Mouse (Mus musculus) kidney, embryonic 16.5 days (tissue): ENCODE results near the gene Tmem50a. TPM values are rescaled to one million over a fixed set of nuclear protein-coding genes. Genes with fewer than 3 reads are reported as not detected.

ENCODE experiments used
- ATAC-seq: fragments of 200-750 bp; cut with Nextera tagmentation; 2 replicates; pipeline ENCODE4 v1.8.0; 2017; ENCODE audit warnings: moderate TSS enrichment; ENCODE audit not compliant: low FRiP score, low TSS enrichment
- H3K27ac ChIP-seq: fragments of 300-500 bp; sonication (generic); 2 replicates; pipeline ENCODE4 v1.5.1; 2014; ENCODE audit warnings: low read length
- H3K27me3 ChIP-seq: fragments of 300-500 bp; sonication (generic); 2 replicates; pipeline ENCODE4 v1.6.1; 2014; ENCODE audit warnings: low read length, control low read depth, mixed read lengths; ENCODE audit not compliant: insufficient read depth
- H3K36me3 ChIP-seq: fragments of 300-500 bp; sonication (generic); 2 replicates; pipeline ENCODE4 v1.6.1; 2014; ENCODE audit warnings: low read length, control low read depth, mixed read lengths; ENCODE audit not compliant: insufficient read depth
- H3K4me1 ChIP-seq: fragments of 300-500 bp; sonication (generic); 2 replicates; pipeline ENCODE4 v1.6.1; 2014; ENCODE audit warnings: low read length, control low read depth, mixed read lengths; ENCODE audit not compliant: insufficient read depth
- H3K4me2 ChIP-seq: fragments of 300-500 bp; sonication (generic); replicated peaks from 2 replicates; pipeline ENCODE4 v1.6.1; 2014; ENCODE audit warnings: low read depth, low read length
- H3K4me3 ChIP-seq: fragments of 300-500 bp; sonication (generic); 2 replicates; pipeline ENCODE4 v1.5.1; 2014; ENCODE audit warnings: mild to moderate bottlenecking, low read length
- H3K9ac ChIP-seq: fragments of 300-500 bp; sonication (generic); replicated peaks from 2 replicates; pipeline ENCODE4 v1.6.1; 2014; ENCODE audit warnings: low read length
- H3K9me3 ChIP-seq: fragments of 300-500 bp; sonication (generic); 2 replicates; pipeline ENCODE4 v1.6.1; 2016; ENCODE audit warnings: low read length, control low read depth
- WGBS: fragments of 180-500 bp; shearing (Covaris S2); extraction: QIAGEN DNeasy Blood & Tissue Kit; methylation state at CpG from one replicate; pipeline ENCODE4 v1.1.7; 2014; 5-methylcytosine and 5-hydroxymethylcytosine counted together
- polyA plus RNA-seq: library from polyadenylated mRNA; unstranded; fragments of >200 nt; fragmentation: Nextera tagmentation; extraction: Ambion mirVana; gene quantifications from 2 replicates; pipeline ENCODE4 v1.2.1, GENCODE M21; 2015

Tmem50a gene
- polyA plus RNA-seq, 1 experiment from 2014 or later = 177 TPM

DNA sequence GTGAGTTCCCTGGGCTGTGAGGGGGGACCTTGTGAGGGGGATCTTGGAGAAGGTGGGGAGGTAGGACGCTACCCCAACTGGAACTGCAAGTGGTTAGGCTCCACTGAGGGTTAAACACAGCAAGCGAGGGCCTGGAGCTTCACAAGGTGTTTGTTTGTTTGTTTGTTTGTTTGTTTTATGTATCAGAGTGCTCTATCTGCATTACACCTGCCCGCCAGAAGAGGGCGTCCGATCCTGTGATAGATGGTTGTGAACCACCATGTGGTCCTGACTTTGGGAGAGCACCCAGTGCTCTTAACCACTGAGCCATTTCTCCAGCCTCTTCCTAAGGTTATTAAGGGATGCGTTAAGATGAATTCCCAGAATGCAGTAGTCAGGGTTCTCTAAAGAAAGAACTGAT lies 34.8 kb downstream of the Tmem50a start:
- Histone ChIP-seq H3K36me3 (no peaks in the 10 kb centered on the region), H3K27ac (no peak overlapping the region), H3K9me3 (no peaks in the 10 kb centered on the region), H3K9ac (no peak overlapping the region), H3K4me3 (peak overlapping the region; percentile 41), H3K4me2 (peak overlapping the region; percentile 62), H3K27me3 (no peaks in the 10 kb centered on the region), H3K4me1 (no peaks in the 10 kb centered on the region)
- ATAC-seq = no peak
- 42% methylated on average over 6 of the region's 6 CpGs for WGBS

DNA sequence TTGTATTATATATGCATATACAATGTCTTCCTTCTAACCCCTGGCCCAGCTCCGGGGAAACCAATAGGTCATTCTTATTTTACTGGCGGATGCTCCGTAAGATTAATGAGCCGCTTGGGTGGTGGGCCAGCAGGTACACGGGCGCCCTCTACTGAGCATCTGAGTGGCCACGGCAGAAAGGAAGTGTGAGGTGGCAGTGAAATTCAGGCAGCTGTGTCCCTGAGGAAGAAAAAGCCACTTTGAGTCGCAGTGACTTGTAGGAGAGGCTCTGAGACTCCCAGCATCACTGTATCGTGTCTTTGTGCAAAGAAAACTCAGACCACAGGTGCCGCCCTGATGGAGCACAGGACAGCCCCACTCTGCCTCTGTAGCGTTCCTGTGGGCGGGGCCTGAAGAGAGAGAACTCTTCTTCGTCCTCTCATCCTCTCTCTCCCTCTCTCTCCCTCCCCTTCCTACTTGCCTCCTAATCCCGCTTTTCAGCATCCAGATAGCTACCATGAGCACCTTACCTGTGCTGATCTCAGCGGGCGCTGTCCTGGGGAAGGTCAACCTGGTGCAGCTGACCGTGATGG lies 35.3 kb downstream of the Tmem50a start:
- peak overlapping the region; percentile 48; the same call in 1 of the 2 replicates for H3K9ac ChIP-seq
- 5% methylated on average over 17 of the region's 17 CpGs for WGBS
- H3K36me3 ChIP-seq = no peaks in the 10 kb centered on the region
- no peak overlapping the region for H3K27ac ChIP-seq
- peak overlapping the region; percentile 62 for H3K4me2 ChIP-seq
- H3K9me3 ChIP-seq = no peaks in the 10 kb centered on the region
- ATAC-seq = 0 out of 2 replicates have a peak, but pooled peaks have one; percentile 35
- no peaks in the 10 kb centered on the region for H3K27me3 ChIP-seq
- peak overlapping the region; percentile 41 for H3K4me3 ChIP-seq
- no peaks in the 10 kb centered on the region for H3K4me1 ChIP-seq

DNA sequence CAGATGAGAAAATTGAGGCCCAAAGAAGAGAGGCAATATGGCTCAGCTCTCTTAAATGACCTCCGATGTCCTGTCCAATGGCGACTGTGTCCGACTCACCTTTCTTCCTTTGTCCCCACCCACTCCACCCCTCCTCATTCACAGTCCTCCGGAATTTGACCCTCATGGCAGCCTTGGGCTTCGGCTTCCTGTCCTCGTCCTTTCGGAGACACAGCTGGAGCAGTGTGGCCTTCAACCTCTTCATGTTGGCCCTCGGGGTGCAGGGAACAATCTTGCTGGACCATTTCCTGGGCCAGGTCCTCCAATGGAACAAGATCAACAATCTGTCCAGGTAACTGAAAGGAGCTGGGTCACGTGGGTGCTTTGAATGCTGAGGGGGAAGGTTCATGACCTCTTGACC lies 38.7 kb downstream of the Tmem50a start:
- Histone ChIP-seq H3K9ac (no peak overlapping the region), H3K4me3 (no peak overlapping the region), H3K27ac (no peak overlapping the region), H3K27me3 (no peaks in the 10 kb centered on the region), H3K9me3 (no peaks in the 10 kb centered on the region), H3K4me2 (no peak overlapping the region), H3K4me1 (no peaks in the 10 kb centered on the region), H3K36me3 (no peaks in the 10 kb centered on the region)
- no peak for ATAC-seq
- WGBS = 66% methylated on average over 9 of the region's 9 CpGs

DNA sequence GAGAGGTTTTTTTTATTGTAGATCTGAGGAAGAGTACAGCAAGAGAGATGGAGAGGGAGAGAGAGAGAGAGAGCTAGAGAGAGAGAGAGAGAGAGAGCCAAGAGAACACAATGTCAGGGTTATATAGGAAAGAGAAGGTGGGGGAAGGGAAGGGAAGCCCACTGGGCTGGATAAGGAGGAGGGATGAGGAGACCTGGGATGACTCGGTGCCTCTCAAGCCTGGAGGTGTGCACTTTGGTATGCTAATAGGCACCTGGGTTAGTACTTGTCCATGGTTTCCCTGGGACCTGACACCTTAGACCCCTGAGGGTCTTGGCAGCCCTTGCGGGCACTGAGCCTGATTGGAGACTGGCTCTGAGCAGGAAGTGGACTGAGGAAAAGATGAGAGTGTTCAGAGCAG lies 42.9 kb downstream of the Tmem50a start:
- Histone ChIP-seq H3K36me3 (no peaks in the 10 kb centered on the region), H3K4me3 (no peak overlapping the region), H3K4me1 (peaks cover 16% of the 10 kb centered on the region), H3K4me2 (no peak overlapping the region), H3K27me3 (peaks cover 16% of the 10 kb centered on the region), H3K9me3 (no peaks in the 10 kb centered on the region), H3K27ac (no peak overlapping the region), H3K9ac (no peak overlapping the region)
- ATAC-seq = no peak
- WGBS = 38% methylated on average over 2 of the region's 2 CpGs

DNA sequence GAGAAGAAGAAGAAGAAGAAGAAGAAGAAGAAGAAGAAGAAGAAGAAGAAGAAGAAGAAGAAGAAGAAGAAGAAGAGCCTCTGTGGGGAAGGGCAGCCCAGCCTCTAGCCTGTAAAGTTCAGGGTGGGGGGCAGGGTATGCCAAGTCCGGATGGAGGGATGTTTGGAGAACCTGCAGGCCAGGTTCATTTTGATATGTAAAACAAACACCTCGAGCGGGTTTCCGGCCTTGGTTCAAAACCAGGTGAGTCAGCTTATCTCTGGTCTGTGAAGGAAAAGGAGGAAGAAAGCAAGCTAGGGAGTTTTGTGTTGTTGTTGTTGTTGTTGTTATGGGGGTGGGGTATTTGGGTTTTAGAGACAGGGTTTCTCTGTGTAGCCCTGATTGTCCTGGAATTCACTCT lies 43.3 kb downstream of the Tmem50a start:
- Histone ChIP-seq H3K9me3 (no peaks in the 10 kb centered on the region), H3K9ac (no peak overlapping the region), H3K27me3 (peaks cover 16% of the 10 kb centered on the region), H3K4me2 (no peak overlapping the region), H3K27ac (no peak overlapping the region), H3K4me3 (no peak overlapping the region), H3K36me3 (no peaks in the 10 kb centered on the region), H3K4me1 (peaks cover 16% of the 10 kb centered on the region)
- ATAC-seq = no peak
- WGBS = 48% methylated on average over 4 of the region's 4 CpGs

DNA sequence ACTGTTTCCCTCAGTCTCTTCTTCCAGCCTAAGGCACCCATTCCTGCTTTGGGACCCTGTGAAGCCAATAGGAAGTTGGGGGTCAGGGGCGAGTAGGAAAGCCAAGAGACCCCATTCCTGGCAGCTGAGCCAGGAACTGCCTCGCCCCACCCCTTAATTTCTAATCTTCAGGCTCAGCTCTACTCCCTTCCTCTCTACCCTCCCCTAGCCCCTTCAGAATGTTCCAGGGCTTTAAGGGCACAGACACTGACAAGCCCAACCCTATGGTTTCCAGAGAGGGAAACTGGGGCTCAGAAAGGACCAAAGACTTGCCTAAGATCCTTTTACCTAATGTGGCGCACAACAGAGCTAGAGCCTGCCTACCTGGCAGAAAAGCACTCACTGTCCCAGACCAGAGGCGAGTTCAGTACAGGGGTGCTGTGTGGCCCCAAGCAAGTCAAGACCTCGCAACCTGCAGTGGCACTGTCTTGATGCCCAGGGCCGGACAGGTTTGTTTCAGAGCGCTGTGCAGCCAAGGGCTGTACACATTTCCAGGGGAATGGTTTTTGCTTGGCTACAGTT lies 44.9 kb downstream of the Tmem50a start:
- Histone ChIP-seq H3K9ac (0 out of 2 replicates have a peak overlapping the region, but pooled peaks have one; percentile 51), H3K36me3 (no peaks in the 10 kb centered on the region), H3K4me3 (peak overlapping the region; percentile 15; the same call in 1 of the 2 replicates), H3K27ac (no peak overlapping the region), H3K27me3 (peaks cover 16% of the 10 kb centered on the region), H3K4me2 (peak overlapping the region; percentile 46), H3K4me1 (peaks cover 16% of the 10 kb centered on the region), H3K9me3 (no peaks in the 10 kb centered on the region)
- WGBS = 57% methylated on average over 7 of the region's 7 CpGs
- ATAC-seq = no peak

DNA sequence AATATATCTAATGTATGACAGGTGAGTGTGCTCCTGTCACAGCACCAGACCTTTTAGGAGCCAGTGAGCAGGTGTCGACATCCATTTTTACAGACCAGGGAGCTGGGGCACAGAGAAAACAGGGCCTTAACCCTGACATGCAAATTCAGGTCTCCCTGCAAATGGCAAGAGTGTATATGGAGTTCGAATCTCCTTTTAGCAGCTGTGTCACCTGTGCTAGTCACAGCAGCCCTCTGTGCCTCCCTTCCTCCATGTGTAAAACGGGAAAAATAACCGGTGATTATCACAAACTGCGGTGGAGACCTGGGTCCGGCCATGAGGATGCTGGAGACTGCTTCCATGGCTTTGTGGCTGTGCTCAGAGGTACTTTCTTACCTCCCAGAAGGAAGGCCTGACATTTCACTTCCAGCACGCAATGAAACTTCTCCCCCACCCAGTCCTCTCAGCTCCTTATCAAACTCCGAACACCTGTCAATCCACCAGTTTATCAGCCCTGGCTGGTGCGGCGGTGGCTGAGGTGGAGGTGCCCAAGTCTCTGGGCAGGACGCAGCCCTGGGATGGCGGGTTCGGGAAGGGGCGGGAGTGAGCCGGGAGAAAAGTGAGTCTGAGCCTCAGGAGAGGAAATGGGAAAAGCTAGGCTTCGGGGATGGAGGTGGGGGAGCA lies 45.6 kb downstream of the Tmem50a start:
- no peak overlapping the region for H3K27ac ChIP-seq
- peak overlapping the region; percentile 51; the same call in 1 of the 2 replicates for H3K9ac ChIP-seq
- ATAC-seq = no peak

DNA sequence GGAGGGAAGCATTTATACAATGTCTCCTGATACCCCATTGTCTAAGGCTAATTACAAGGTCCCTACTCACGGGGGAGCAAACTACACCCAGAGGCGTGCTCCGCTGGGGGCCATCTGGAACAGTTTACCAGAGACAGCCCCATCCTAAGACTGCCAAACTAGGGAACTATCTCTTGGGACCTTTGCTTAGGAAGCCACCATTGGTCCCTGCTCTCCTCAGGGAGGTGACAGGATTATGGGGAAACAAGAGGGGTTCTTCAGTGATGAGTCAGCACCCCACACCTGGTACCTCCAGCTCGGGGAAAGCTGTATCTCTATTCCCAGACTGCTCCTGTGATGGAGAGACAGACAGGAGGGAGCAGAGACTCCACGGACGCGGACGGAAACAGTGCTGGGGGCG lies 46.3 kb downstream of the Tmem50a start:
- Histone ChIP-seq H3K4me3 (no peak overlapping the region), H3K4me1 (peaks cover 16% of the 10 kb centered on the region), H3K36me3 (no peaks in the 10 kb centered on the region), H3K9me3 (no peaks in the 10 kb centered on the region), H3K27ac (no peak overlapping the region), H3K9ac (no peak overlapping the region), H3K27me3 (peaks cover 16% of the 10 kb centered on the region), H3K4me2 (no peak overlapping the region)
- WGBS = 33% methylated on average over 9 of the region's 9 CpGs
- ATAC-seq = no peak

More for the DNA sequence above, 45.6 kb downstream of the Tmem50a start:
- Histone ChIP-seq H3K27me3 (peaks cover 16% of the 10 kb centered on the region), H3K4me1 (peaks cover 16% of the 10 kb centered on the region), H3K4me3 (peak overlapping the region; percentile 15), H3K4me2 (peak overlapping the region; percentile 46), H3K9me3 (no peaks in the 10 kb centered on the region), H3K36me3 (no peaks in the 10 kb centered on the region)
- WGBS = 12% methylated on average over 16 of the region's 16 CpGs

DNA sequence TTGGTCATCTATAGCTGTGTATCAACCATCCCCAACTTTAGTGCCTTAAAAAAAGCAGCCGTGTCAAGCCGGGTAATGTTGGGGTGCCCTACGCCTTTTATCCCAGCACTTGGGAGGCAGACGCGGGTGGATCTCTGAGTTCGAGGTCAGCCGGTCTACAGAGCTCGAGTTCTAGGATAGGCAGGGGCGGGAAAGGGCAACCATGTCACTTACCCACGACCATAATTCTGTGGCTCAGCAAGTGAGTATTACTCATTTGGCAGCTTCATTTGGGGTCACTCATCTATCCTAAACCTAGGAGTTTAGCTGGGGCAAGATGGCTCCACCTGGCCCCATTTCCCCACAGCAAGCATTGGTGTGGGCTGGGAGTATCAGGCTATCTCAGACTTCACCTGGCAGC lies 46.8 kb downstream of the Tmem50a start:
- Histone ChIP-seq H3K27me3 (peaks cover 16% of the 10 kb centered on the region), H3K36me3 (no peaks in the 10 kb centered on the region), H3K4me2 (no peak overlapping the region), H3K4me1 (peaks cover 16% of the 10 kb centered on the region), H3K9ac (no peak overlapping the region), H3K9me3 (no peaks in the 10 kb centered on the region), H3K27ac (no peak overlapping the region), H3K4me3 (no peak overlapping the region)
- ATAC-seq = no peak
- WGBS = 88% methylated on average over 10 of the region's 10 CpGs

DNA sequence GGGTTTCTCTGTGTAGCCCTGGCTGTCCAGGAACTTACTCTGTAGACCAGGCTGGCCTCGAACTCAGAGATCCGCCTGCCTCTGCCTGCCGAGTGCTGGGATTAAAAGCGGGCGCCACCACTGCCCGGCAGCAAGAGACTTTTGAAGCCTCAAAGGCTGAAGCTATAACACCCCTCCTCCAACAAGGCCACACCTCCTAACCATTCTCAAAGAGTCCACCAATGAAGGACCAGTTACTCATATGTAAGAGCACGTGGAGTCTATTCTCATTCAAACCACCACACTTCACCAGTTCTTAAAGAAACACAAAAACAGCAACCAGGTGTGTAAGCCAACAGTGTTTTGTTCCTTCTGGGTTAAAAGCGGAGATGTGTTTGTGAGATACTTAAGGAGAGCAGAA lies 47.2 kb downstream of the Tmem50a start:
- Histone ChIP-seq H3K4me2 (no peak overlapping the region), H3K4me3 (no peak overlapping the region), H3K36me3 (no peaks in the 10 kb centered on the region), H3K9ac (no peak overlapping the region), H3K4me1 (peaks cover 16% of the 10 kb centered on the region), H3K27ac (no peak overlapping the region), H3K27me3 (peaks cover 16% of the 10 kb centered on the region), H3K9me3 (no peaks in the 10 kb centered on the region)
- no peak for ATAC-seq
- WGBS = 92% methylated on average over 8 of the region's 8 CpGs
